Mouse (Mus musculus): ENCODE measurements around the gene Gpat2. TPM values are rescaled to one million over a fixed set of nuclear protein-coding genes. Genes with fewer than 3 reads are reported as not detected.

The Gpat2 gene
- polyA plus RNA-seq (2017; shearing (Covaris generic)) = under 1 TPM in 2 of 3 experiments, not detected in 1; 0.14 to 0.34 TPM

DNA sequence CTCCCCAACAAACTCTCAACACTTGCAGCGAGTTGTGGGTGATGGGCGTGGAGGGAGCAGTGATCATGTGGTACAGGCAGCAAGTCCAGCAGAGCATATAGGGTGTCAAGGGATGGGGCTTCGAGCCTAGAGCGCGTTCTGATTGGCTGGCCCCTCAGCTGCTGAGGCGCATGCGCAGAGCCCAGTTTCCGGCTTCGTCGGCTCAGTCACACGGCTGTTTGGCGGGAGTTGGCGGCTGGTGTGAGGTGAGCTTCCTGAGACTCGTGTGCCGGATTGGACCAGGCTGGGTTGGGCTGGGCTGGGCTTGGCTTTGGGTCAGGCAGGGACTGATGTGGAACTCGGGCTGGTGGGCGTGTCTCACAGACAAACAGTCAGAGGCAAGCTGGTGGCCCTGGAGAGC, at the start of gene Gpat2:
Gene Gpat2 (plus strand): TSS at position 223 of the 400 bp plus-strand sequence.
- ATAC-seq = no peak

DNA sequence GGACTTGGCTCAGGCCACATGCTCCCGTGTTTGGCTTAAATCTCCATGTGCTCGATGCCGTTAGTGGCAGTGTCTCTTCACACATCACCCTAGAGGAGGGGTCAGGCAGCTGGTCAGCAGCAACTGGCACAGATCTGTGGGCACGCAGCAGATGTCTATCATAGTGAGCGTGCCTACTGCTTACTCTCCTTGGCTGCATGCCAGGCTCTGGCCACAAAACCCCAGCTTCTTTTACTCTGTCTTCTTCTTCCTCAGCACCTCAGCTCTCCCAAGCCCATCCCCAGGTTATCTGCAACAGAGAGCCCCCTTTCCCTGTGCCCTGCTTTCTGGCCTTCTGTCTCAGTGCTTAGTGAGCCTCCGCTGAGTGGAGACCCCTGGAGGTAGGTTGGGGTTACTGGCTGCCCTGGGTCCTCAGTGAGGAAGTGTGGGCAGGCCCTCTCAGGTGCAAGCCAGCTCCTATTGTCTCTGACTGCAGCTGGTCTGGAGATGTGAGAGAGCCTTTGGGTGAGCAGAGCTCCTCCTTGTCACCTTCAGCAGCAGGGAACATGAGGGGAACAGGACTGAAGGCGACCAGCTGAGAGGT, 49.1 kb upstream of the Gpat2 start:
- no peak for ATAC-seq

DNA sequence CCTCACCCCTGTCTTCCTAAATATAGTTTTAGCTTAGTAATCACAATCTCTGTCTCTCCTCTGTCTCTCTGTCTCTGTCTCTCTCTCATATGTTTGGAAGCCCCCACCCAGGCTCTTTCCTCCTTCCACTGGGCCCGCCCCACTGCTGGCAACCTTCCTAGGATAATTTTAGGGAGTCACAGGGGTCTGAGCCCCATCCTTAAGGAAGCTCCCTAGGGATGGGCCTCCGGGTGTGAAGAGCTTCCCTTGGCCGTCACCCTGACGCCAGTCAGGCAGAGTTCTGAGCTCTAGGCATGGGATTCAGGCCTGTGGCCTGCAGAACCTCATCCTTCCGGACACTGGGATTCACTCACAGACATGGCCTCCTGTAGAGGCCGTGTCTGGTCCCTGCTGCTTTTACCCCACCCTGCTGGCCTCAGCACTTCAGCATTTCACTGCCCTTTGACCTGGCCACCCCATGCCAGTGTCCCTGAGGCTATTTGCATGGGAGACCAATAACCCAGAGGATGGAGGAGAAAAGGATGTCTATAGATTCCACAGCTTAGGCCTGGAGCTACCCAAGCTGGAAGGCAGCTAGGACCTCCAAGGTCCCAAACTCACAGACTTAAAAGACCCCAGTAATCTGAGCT, 48.5 kb upstream of the Gpat2 start:
- no peak for ATAC-seq

DNA sequence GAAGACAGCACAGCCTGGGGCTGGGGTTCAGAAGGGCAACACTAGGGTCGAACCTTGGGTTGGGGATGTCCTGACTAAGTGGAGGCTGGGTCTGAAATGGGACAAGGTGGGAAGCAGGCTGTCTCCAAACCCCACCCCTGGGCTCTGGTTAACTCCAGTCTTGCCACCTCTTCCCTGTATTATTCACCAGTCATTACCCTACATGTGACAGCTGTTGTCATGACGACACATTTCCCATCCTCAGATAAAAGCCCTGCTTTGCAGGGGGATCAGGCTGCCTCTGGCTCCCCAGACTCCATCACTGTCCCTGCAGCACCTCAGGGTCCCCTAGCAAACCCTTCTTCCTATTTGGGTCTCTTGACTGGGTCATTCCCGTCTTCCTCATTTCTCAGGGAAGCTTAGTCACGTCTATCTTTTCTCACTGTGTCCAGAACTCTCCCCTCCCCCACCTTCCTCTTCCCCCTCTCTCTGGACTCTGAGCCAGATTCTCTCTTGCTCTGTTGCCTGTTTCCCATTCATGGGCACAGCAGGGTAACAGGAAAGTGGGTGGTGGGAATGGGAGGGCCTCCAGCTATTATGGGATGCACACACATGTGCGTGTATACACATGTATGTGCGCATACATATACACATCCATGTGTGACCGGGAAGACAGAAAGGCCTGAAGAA, 46.9 kb upstream of the Gpat2 start:
- ATAC-seq = no peak

DNA sequence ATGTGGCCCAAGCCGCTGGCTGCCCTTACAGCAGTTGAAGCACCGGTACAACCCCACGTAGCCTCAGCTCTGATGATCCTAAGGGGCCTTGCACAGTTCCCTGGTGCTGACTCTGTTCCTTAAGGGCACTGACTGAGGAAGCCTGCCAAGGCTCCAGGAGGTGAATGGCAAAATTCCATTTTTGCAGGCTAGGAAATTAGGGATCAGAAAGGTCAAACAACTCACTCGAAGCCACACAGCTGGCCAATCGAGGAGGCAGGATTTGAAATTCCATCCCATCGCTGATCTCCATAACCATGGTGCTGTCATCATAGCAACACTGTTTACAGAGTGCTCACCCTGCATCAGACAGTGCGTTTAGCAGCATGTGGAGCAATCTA, 46.4 kb upstream of the Gpat2 start:
- no peak for ATAC-seq

DNA sequence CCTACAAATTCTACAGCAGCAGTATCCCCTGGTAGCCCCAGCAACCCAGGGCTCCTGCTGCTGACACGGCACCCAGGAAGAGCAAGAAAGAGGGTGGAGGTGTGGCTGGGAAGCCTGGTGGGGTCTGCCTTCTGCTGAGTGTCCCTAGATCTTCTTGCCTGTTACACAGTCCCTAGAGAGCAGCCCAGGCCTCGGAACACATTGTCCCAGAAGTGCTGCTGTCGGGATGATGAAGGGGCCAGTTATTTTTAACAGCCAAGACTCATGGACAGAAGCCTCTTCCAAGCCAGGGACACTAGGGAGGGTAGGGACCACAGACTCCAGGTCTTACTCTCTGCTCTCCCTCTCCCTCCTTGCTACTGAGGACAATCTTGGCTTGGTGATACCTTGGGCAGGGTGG, 45.7 kb upstream of the Gpat2 start:
- ATAC-seq = no peak

DNA sequence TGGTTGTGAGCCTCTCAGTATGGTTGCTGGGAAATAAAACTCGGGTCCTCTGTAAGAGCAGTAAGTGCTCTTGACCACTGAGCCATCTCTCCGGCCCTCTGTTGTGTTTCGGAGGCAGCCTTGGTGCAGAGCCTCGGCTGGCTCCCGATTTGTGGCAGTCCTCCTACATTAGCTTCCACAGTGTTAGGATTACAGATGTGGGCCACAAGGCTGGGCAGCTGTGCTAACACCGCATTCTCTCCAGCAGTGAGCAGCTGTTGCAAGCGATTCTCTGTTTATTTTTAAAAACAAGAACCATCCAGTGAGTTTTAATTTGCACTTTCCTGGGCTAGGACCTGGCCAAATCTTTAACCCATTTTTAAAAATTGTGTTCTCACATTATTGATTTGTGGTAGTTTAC, 41.1 kb upstream of the Gpat2 start:
- ATAC-seq = no peak

DNA sequence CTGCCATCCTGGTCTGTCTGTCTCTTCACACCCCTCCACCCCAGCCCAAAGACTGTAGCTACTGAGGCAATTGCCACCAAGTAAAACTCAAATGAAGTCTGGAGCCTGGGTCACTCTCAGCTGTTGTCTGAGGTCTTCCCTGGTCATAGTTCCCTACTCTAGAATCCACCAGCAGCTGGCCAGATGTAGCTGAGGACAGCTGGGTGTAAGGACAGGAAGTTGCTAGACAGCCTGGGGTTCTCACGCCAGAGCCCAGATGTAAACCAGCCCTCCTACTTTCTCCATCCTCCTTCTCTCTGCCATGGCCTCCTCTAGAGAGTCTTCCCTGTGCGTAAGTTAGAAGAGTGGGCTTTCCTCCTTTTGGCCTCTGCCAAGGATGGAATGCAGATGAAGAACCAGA, 37.5 kb upstream of the Gpat2 start:
- ATAC-seq = no peak

DNA sequence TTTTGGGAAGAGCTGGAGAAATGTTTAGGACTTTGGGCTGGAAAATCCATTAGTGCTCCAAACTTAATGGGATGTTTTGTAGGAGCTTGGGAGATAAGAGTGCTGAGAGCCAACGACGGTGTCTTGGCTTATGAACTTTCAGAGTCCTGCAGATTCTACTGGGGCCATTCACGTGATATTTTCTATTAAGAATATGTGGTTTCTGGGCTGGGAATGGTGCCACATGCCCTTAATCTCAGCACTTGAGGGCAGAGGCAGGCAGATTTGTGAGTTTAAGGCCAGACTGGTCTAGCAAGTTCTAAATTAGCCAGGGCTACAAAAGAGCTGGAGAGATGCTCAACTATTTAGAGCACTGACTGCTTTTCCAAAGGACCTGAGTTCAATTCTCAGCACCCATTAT, 34.6 kb upstream of the Gpat2 start:
- ATAC-seq = no peak

DNA sequence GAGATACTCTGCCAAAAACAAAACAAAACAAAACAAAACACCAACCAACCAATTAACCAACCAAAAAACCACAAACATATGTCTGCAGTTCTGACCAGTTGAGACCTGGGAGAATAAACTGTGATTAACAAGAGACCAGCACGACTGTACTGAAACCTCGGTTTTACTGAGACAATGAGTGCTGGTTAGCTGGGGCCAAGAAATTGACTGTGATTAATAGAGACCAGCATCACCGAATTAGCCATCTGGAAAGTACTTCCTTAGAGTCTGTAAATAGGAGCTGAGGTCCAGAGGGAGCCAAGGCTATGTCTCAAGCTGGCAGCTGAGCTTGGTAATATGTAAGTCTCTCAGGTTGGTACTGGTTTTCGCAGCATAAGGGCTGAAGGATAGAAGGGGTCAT, 34.2 kb upstream of the Gpat2 start:
- no peak for ATAC-seq

DNA sequence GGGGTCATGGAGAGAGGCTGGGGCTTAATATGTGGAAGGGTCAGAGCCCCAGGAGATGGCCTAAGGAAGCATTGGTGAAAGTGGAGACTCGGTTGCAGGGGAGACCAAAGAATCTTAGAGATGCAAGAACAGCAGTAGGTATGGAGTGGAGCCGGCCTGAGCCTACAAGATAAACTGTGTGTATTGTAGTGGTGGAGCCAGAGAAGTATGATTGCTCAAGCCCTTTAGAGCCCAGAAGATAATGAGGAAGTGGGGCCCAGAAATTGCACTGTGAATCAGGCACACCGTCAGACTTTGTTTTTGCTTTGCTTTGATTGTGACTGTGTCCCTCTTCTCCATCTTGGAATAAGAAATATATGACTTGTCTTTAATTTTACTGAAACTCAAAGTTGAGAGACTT, 33.7 kb upstream of the Gpat2 start:
- ATAC-seq = no peak

DNA sequence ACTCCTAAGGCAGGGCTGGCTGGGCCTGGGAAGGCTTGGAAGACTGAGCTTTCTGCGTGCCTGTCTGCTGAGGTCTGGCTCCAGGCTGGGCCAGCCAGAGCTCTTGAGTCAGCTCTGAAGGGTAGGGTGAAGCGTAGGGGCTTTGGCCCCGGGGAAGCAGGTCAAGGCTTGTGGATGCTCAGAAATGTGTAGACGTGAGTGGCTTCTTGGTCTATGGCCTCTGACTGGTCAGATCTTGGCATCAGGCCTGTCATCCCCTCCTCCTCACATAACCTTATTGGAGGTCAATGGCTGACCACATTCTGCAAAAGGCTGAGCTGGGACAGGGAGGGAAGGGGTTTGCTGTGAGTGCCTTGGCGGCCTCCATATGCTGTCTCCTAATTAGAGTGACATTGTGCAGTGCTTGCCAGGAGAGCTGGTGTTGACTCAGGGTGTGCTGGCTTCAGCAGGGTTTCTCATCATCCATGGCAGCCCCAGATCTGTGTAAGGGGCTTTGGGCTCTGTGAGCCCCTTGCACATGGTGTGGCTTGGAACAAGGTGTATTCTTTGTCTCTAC, 30.3 kb upstream of the Gpat2 start:
- no peak for ATAC-seq

DNA sequence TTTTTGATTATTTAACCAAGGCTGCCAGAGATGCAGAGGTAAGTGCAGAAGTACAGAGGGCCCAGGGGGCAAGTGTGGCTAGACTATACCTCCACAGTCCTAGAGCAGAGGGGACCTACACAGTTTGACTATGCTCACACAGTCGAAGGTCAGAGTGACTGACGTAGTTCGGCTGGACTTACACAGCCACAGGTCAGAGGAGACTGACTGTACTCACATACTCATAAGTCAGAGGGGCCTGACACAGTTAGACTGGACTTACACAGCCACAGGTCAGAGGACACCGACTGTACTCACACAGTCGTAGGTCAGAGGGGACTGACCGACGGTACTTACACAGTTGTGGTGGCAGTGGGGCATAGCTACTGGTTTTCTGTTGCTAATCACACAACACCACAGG, 26.3 kb upstream of the Gpat2 start:
- no peak for ATAC-seq

DNA sequence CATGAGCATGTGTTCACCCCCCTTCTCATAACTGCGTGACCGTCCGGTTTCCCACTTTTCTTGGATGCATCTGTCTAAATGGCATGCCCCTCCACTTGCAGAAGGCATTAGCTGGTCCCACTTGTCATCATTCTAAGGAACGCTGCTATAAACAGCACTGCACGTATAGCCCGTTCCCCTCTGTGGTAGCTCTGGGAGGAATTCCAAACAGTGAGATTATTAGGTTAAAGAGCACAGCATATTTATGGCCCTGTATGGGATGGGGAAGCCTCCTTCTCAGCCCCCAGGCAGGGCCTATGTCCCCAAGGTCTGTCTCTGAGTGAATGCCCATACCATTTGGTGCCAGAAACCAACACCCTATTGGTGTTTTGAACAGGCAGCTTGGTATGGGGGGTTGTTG, 13.9 kb upstream of the Gpat2 start:
- no peak for ATAC-seq

DNA sequence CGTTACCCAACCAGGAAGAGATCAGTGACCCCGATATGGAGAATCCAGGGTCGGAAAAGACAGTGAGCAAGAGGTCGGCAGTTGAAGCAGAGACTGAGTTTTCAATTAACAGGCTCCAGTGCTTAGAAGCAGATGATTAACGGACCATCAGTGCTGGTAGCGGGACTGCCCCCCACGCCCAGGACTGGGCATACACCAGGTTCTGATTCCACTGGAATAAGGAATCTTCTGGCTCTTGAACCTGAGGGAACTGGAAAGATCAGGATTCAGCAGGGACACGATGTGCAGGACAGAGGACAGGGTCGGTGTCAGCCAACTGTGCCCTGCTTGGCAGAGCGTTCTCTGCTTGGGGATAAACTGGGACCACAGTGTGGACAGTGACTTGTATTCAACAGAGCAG, 9.2 kb upstream of the Gpat2 start:
- ATAC-seq = no peak

DNA sequence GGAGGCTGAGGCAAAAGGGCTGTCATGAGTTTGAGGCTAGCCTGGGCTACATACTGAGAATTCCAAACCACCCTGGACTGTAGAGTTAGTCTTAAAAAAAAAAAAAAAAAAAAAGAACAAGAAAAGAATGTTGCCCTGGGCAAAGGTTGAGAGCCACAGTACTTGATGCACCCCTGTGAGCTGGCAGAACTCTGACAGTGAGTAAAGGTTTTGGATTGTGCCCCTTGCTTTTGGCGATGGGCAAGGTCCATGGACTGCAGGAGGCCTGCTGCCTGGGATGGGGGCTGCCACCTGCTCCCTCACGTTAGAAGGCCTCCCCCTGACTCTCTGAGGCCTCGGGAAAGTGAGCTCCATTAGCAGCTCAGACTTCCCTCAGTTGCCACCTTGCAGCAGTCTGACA, 8.3 kb upstream of the Gpat2 start:
- ATAC-seq = no peak

DNA sequence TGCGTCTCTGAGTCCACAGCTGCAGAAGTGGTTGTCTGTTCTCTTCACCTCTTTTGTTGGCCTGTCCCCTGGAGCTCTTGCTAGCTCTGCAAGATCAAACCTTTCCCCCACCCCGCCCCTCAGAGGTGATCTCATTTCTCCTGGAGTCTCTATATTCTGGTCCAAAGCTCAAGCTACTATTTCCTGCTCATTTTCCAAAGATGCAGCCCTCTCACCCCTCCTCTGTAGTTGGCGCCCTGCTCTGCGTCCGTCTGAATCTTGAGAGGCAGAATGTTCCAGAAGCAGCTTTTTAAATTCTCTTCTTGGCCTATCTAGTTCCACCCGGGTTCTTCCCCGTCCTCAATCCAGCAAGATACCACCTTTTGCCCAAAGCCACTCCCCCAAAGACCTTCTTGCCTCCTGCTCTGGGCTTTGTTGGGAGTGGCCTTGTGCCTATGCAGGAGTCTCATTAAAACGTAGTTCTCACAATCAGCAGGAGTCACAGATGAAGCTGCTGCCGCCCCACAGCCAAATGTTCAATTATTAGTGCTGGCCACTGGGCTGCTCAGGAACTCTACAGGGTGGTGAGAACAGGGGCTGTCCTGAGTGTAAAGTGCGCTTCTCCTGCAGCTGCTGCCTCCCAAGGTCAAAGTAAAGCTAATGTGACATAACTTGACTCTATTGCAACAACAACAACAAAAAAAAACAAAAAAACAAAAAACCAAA, 6.6 kb upstream of the Gpat2 start:
- ATAC-seq = no peak

DNA sequence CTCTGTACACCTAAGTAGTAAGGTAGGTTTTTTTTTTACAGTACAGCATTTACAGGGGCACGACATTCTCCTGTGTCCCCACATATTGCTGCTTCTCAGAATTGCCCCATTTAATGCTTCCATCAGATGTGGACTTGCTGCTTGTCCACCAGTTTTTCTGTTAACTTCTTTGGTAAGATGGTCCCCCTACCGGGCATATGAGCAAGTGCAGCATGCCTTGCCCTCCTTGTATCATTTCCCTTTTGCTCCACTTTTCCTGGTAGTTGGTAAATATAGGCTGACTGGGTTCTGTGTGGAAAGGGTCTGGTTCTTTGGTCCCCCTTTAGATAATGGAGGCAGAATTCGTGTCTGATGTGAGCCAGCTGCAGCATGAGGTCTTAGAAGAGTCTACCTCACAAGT, 5.2 kb downstream of the Gpat2 start:
- no peak for ATAC-seq

DNA sequence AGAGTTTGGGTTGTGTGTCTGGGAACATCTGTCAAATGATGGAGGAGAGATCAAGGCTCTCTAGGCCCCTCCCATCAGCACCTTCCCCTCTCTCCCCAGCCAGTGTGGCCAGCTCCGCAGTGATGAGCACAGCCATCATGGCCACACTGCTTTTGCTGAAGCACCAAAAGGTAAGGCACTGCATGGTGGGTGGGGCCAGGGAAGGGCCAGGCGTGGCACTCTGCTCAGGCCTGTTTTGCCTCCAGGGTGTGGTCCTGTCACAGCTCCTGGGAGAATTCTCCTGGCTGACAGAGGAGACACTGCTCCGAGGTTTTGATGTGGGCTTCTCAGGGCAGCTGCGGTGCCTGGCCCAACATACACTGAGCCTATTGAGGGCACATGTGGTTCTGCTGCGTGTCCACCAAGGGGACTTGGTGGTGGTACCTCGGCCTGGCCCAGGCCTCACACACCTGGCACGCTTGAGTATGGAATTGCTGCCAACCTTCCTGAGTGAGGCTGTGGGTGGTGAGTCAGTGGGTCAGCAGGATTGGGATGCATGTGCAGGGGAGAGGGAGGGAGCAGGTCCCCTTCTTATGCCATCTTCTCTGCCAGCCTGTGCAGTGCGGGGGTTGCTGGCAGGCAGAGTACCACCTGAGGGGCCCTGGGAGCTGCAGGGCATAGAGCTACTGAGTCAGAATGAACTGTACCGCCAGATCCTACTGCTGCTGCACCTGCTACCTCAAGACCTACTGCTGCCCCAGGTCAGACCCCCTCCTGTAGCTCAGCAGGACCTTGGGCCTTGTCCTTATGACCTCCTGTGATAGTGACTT, 8.7 kb downstream of the Gpat2 start:
- no peak for ATAC-seq

DNA sequence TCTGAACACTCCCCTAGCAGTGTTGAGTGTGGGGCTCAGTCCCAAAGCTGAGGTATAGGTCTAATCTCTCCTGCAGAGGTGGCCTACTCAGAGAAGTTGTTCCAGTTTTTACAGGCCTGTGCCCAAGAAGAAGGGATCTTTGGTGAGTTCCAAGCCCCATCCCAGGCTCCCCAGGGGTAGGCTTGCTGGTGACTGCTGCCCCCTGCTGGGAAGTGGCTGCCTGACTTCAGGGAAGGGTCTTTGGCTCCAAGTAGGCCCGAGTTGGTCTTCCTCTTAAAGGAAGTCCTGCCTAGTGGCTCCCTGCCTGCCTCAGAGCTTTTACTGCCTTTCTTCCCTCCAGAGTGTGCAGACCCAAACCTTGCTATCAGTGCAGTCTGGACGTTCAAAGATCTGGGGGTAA, 10.1 kb downstream of the Gpat2 start:
- no peak for ATAC-seq

DNA sequence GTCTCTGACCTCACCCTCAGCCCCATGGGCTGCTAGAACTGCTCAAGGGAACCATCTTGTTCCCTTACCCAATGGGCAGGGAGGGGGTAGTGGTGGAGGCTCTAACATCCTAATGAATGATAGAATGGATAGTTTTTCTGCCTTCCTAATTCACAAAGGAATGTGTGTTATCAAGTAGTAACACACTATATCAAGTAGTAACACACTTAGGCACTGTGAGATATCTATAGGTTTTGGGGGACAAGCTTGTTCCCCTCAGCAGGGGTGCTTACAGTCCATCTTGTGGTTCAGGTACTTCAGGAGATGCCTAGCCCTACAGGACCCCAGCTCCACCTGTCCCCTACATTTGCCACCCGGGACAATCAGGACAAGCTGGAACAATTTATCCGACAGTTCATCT, 10.6 kb downstream of the Gpat2 start:
- ATAC-seq = no peak

DNA sequence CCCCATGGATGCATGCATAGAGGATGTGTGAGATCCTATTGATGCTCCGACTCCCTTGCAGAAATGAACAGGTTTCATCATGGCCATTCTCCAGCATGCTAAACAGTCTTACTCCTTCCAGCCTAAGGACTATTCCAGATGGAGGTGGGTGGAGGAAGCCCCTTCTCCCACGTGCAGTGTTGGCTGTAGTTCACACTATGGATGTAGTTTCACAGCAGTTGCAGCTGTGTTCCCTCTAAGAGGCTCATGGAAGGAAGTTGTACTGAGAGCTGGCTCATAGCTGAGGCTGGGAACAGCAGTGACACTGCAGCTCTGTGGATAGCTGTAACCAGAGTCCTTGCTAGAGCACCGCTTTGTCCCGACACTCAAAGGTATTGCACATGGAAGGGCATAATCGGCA, 12.7 kb downstream of the Gpat2 start:
- no peak for ATAC-seq

All from inflammation-experienced regulatory T-cells, adult 6 months (primary cell).